Mouse (Mus musculus) retina, postnatal 1 day (tissue): ENCODE measurements around the gene Slc35e4.
A peak's percentile ranks its signal among the peaks of the same experiment; 100 is the strongest.
"Not testable (repeated sequence)": the region's sequence is repeated elsewhere in the genome, so short reads cannot be mapped to it uniquely, and the experiment has no call there.

Source experiments
- DNase-seq: peaks from one replicate; pipeline ENCODE4 v3.0.0-alpha.2; 2012

Slc35e4 gene

GRCm38 (mm10) chr11:3913316-3914108, 952 bp downstream of the Slc35e4 start:
- peak; percentile 91 for DNase-seq

- peak; percentile 55 for DNase-seq
Observed at GRCm38 (mm10) chr11:3912875-3913271, 1.6 kb downstream of the Slc35e4 start.

- DNase-seq, result peak; percentile 26
Observed at GRCm38 (mm10) chr11:3912100-3912874, 2.2 kb downstream of the Slc35e4 start.

GRCm38 (mm10) chr11:3911440-3911839, 3.0 kb downstream of the Slc35e4 start:
- not testable (repeated sequence) for DNase-seq

- no peak for DNase-seq
Observed at GRCm38 (mm10) chr11:3910513-3911310, 3.8 kb downstream of the Slc35e4 start.

GRCm38 (mm10) chr11:3909236-3909635, 5.2 kb downstream of the Slc35e4 start:
- DNase-seq, result no peak

GRCm38 (mm10) chr11:3905446-3905845, 9.0 kb downstream of the Slc35e4 start:
- no peak for DNase-seq

GRCm38 (mm10) chr11:3904673-3905072, 9.8 kb downstream of the Slc35e4 start:
- no peak for DNase-seq

GRCm38 (mm10) chr11:3903046-3903445, 11.4 kb downstream of the Slc35e4 start:
- no peak for DNase-seq

- DNase-seq, result no peak
Observed at GRCm38 (mm10) chr11:3902516-3902915, 11.9 kb downstream of the Slc35e4 start.

- DNase-seq, result no peak
Observed at GRCm38 (mm10) chr11:3900296-3900695, 14.2 kb downstream of the Slc35e4 start.

- DNase-seq, result no peak
Observed at GRCm38 (mm10) chr11:3895933-3896332, 18.5 kb downstream of the Slc35e4 start.

GRCm38 (mm10) chr11:3895458-3895857, 19.0 kb downstream of the Slc35e4 start:
- peak; percentile 30 for DNase-seq

- DNase-seq, result peak; percentile 97
Observed at GRCm38 (mm10) chr11:3894406-3895281, 19.8 kb downstream of the Slc35e4 start, which contains the start of the genes 4921536K21Rik and Dusp18. TSS of gene 4921536K21Rik (minus strand) at chr11:3895098. TSS of gene Dusp18 (plus strand) at chr11:3895240.

- no peak for DNase-seq
Observed at GRCm38 (mm10) chr11:3893970-3894369, 20.5 kb downstream of the Slc35e4 start.

GRCm38 (mm10) chr11:3887331-3887730, 27.1 kb downstream of the Slc35e4 start:
- no peak for DNase-seq

- no peak for DNase-seq
Observed at GRCm38 (mm10) chr11:3883711-3884110, 30.8 kb downstream of the Slc35e4 start.

GRCm38 (mm10) chr11:3879836-3880235, 34.6 kb downstream of the Slc35e4 start:
- peak; percentile 84 for DNase-seq

GRCm38 (mm10) chr11:3878660-3879059, 35.8 kb downstream of the Slc35e4 start:
- peak; percentile 38 for DNase-seq

- DNase-seq, result no peak
Observed at GRCm38 (mm10) chr11:3876419-3876818, 38.0 kb downstream of the Slc35e4 start.

- DNase-seq, result peak; percentile 52
Observed at GRCm38 (mm10) chr11:3864343-3864742, 50.1 kb downstream of the Slc35e4 start.
